Mouse (Mus musculus) T-helper 2 cell (primary cell): ENCODE measurements around the gene Hcrtr1.

Source experiments
- in situ Hi-C: fragments of 300-600 bp; cut with MboI, MseI; formaldehyde crosslinking; loops from one replicate; pipeline ENCODE4 v1.15.1; 2025; ENCODE audit warnings: high pct_unique_total_duplicates

The Hcrtr1 gene

DNA sequence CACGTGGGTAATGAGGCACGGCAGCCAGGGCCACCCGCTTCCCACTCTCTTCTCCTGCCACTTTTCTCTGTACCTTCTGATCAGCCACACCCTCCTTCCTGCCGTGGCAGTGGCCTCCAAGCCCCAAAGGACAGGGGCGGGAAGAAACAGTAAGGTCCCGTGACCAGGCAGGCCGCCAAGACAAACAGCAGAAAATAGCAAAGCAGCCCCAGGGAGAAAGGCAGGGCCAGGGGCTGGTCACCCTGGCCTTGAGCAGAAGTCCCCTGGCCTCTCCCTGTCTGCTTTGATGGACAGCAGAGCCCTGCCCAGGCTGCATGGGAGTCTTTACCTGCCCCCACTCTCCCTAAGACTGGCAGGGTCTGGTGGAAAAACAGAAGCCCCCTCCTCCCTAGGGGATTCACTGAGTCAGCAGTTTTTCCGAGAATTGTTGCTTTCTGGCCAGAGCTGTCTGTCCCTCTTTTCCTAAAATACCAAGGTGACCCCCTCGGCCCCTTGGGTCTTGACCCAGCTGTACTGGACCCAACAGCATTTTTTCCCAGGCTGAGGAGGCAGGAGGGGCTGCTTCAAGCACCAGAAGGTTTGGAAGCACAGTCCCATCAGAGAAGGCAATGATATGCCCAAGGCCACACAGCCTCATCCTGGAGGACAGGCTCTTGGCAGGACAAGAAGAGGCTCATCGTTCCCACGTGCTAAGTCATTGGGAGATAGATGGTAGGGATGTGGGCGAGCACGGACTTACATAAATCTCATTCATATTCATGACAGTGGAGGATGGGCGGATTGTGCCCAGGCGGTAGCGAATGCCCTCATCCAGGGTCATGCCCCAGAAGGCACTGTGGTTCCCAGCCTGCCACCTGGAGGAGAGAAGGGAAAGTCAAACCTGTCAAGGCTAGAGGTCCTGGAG, 29.4 kb upstream of the Hcrtr1 start:
- in situ Hi-C loops: no loop called here

DNA sequence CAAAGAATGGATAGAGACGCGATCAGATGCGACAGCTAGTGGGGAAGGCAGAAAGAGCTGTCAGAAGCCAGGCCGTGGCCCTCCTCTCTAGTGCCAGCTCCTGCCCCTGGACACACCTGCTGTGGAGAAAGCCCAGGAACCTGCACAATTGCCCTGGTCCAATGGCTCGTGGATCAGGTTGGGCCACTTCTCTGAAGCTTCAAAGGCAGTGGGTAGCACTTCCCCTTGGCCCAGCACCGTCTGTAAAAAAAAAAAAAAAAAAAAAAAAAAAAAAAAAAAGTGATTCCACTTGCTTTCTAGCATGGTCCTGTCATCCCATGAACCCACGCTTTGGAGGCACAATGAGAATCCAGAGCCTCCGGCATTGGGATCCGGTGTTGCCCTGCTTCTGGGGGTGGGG, 28.7 kb upstream of the Hcrtr1 start:
- in situ Hi-C loops: no loop called here

DNA sequence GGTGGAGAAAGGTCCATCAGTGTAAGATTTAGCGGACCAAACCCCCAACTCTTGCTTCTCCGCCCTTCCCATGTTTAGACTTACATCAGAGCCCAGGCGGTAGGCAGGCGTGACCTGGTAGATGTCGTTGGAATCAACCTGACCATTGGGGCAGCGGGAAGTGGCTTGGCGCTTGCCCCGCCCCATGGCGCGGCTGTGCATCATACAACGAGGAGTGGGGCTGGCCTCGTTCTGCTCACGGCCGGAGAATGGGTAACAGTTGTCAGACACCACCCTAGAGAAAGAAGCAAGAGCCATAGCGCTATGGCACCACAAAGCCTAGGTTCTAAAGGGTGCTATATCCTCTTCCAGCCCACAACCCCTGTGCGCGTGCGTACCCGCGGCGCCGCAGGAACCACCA, 28.2 kb upstream of the Hcrtr1 start:
- in situ Hi-C loops: no loop called here

DNA sequence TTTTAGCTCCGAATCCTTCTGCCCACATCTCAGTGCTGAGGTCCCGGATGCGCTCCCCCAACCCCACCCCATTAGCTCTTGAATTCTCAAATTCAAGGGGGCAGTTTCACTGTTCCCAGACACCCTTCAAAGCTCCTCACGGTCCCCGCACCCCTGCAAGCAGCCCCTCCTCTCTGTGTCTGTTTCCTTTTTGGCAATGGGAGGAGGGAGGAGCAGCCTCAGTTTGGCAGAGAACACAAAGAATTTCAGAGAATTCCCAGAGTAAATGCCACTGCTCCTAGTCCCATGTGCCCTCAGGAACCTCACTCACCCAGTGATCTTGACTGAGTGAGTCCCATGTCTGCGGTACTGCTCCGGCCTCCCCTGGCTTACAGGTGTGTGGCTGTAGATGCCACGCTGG, 27.4 kb upstream of the Hcrtr1 start:
- in situ Hi-C loops: no loop called here

DNA sequence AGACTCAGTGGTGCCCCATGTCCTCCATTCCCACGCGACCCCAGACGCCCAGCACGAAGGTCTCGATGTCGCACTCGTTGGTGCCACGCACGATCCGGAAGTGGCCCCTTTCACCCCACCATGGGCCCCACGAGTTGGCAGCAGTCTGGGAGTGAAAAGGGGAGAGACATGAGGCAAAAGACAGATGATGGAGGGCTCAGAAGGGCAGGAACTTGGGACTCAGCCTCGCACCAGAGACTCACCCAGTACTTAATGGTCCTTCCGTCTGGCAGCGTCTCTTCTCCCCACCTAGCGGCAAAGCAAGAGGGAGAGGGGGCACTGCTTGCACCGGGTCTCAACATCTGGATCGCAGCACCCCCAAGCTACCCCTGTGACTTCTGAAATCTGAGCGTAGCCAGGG, 26.9 kb upstream of the Hcrtr1 start:
- in situ Hi-C loops: no loop called here

DNA sequence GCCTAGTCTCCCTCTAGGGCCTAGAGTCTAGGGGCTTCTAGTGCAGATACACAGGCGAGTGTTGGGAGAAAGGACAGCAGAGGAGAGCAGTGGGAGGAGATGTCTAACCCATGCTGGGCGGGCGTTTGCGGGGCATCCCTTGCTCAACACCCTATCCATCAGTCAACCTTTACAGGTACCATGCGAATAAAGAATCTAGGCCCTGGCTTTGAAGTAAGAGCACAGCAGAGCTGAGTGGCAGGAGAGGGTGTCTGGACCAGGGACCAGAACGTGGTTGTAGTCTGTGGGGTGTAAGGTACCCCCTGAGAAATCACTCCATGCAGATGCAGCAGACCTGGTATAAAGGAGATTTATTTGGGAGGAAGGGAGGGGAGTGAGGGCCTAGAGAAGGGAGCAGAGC, 25.0 kb upstream of the Hcrtr1 start:
- in situ Hi-C loops: no loop called here

DNA sequence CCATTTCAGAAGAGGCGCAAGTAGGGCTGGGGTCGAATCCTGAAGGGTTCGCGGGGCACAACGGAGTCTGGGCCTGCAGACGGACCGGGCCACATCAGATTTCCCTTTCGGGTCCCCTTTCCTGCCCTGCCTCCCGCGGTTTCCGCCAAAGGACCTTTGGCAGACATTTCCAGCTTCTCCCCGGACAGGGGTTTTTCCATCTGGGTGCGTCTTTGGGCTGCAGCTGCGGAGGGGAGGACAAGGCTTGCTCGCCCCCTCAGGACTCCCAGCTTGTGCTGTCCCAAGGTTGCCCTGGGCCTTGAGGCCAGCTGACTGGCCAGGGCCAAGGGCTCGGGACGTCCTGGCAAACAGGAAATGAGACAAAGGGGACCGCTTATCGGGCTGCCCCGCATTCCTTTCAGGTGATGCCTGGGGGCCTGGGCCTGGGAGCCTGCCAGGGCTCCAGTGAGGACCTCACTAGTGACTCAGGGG, 24.3 kb upstream of the Hcrtr1 start:
- in situ Hi-C loops: no loop called here

DNA sequence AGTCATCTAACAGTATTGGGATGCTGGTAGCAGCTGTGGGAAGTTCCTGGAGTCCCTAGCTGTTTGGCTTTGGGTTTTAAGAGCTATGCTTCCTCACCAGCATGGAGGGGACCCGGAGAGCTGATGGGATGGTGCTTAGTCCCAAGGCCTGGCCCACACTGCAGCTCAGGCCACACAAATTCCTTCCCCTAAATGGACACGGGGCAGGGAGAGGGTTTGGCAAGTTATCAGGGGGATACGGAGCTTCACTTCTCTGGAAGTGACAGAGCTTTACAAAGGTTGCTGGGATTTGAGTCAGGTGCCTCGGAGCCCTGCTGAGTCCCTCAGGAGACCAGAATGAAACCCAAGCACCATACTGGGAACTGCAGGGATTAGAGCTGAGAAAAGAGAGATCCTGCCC, 22.2 kb upstream of the Hcrtr1 start:
- in situ Hi-C loops: no loop called here

DNA sequence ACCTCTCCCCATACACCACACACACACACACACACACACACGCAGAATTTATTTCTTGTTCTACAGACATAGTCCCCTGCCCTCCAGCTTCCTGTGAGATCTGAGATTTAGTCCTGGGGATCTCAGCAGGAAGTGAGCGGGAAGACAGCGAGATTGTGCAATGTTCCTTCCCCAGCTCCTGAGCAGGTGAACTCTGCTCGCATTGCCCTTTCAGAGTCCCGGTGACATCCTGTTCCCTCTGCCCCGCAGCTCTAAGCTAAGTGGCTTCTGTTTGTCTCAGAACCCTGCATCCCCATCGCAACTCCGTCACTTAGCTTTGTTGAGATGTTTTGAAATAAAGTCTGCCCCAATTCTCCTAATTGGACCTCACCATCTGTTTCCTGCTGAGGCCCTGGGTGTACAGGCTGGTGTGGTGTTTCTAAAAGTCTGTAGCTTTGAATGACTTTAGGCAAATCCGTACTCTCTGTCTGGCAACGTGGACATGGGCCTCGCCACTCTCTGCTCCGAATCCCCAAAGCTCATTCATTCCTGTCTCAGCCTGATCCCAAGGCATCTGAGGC, 17.7 kb upstream of the Hcrtr1 start:
- in situ Hi-C loops: no loop called here

DNA sequence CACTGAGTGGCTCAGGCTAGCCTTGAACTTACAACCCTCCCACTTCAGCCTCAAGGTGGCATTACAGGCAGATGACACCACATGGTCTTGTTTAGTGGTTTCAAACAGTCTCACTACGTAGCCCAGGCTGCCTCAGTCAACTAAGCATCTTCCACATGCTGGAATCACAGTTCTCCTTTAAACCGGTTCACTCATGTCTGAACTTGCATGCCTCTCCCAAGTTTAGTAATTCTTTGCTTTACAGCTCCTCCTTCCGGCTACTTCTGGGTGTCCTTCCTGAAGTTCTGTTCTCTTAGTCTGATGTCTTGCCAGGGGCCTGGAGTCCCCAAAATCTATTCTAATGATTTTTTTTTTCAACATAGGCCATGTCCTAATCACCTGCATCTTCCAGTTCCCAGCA, 15.1 kb upstream of the Hcrtr1 start:
- in situ Hi-C loops: no loop called here

DNA sequence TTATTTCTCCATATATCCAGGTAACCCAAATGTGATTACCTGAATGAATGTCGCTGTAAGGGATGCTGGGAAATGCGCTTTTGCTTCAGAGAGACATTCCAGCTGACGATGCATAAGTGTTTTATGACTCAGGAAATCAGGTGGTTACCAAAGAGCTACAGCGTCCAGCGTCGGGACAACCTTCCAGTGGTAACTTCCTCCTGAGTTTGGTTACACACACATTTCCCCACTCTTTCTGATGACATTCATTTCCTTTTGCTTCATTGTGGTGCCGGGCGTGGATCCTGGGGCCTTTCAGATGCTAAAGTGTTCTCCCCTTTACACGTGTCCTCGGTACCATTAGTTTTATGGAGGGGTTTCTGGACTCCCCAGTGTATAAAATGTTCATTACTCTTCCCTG, 9.2 kb upstream of the Hcrtr1 start:
- in situ Hi-C loops: no loop called here

DNA sequence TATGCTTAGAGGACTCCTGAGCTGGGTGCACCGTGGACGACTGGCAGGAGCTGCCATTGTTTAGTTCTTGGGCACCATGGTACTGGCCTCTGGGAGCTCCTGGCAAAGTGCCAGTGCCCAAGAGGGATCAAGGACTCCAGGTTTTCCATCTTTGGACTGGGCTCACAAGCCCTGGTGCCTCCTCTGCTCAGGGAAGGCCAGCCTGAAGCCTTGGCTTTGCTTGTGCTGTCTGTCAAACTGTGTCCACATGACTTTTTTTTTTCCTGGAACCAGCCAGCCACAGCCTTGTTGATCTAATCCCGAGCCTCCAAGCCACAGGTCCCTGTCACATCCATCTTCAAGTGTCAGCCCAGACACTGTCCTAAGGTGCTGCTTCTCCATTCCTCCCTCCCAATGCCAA, 2.6 kb upstream of the Hcrtr1 start:
- in situ Hi-C loops: loop anchor here (5.0 kb wide), 1 partner anchor 66 kb away; no protein-coding TSS in a partner anchor

DNA sequence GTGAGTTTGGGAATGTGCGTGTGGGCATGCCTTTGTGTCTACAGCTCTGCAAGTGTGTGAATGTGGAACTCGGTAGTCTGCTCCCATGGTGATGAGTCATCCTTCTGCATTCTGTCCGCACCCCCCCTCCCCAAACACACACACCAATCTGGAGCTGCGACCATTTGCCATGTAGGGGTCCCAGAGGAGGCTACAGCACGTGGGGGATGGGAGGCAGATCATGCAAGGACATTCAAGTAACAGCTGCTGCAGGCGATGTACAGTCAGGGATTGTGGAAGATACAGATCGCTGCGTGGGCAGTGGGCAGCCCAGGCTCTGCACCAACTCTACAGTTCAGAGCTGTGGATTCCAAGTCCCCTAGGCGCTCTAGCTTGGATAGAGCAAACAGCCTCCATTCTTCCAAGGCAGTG, 1.8 kb upstream of the Hcrtr1 start:
- in situ Hi-C loops: loop anchor here (5.0 kb wide), 1 partner anchor 66 kb away; no protein-coding TSS in a partner anchor

DNA sequence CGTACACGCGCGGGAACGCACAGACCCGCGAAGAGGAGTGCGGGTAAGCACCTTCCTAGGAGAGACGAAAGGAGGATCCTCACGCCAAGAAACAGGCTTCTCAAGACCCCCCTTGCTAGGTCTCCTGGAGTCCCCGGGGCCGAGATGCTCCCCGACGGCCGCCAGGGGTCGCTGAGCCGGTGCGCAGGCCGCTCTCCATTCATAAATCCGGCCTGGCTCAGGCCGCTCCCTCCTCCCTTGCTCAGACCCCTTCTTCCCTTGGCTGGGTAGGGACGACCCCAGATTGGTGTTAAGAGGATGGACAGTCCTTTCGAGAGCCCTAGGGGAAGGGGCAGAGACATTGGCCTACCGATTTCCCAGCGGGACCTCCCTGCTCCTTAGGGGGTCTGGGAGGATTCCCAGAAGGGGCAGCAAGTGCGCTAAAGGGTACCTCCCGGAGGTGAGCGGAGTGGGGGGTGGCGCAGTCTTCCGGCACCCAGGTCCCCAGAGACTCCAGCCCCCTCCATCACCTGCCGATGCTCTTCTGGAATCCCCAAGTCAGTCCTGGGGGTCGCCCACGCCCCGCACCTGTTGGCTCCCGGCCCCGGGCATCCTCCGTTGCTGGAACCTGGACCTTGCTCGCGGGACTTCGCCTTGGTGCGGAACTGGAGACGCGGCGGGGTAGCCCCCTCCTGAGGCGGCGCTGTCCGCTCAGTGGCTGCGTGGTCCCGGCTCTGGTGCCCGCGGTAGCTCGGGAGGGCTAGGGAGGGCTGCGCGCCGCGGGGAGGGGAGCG, 532 bp downstream of the Hcrtr1 start:
- in situ Hi-C loops: no loop called here

DNA sequence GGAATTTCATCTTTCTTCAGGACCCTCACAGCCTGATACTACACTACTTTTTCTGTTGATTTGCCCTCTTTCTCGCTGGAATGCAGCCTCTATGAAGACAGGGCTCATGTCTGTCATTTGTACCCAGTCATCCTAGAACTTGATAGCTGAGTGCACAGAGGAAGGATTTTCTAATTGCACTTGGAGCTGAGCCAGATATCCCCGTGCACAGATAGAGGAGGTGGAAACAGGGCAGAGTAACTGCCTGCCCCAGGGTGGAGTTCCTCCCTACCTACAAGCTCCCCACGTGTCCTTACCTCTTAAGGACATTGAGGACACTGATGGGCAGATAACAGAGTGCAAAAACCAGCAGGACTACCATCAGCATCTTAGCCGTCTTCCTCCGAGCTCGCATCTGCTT, 5.8 kb downstream of the Hcrtr1 start:
- in situ Hi-C loops: no loop called here

DNA sequence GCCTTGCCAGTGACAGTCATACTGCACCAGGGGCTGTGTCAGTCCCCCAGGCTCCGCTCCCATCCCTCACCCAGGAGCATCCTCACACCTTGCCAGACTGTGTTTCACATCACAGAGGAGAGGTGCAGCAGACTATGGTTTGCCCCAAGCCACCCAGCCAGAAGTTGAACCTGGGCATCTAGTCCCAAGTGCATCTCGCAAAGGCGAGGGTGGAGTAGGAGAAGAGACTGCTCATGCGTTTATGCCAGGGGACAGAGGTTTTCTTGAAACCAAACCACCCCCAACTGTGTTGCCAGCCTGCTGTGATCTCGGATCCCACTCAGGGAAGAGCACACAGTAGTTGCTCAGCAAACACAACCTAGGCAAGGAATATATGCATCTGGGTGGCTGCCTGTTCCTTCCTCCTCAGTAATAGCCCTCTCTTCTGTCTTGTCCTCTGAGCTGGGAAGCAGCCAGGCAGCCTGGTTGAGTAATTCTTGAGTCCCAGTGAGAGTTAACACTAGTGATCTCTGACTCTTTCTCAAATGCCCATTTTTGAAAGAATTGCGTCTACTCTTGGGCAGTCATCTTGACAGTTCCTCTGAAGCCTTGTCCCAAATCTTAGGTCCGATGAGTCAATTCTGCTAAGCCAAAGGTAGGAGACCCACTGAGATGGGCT, 7.6 kb downstream of the Hcrtr1 start:
- in situ Hi-C loops: no loop called here

DNA sequence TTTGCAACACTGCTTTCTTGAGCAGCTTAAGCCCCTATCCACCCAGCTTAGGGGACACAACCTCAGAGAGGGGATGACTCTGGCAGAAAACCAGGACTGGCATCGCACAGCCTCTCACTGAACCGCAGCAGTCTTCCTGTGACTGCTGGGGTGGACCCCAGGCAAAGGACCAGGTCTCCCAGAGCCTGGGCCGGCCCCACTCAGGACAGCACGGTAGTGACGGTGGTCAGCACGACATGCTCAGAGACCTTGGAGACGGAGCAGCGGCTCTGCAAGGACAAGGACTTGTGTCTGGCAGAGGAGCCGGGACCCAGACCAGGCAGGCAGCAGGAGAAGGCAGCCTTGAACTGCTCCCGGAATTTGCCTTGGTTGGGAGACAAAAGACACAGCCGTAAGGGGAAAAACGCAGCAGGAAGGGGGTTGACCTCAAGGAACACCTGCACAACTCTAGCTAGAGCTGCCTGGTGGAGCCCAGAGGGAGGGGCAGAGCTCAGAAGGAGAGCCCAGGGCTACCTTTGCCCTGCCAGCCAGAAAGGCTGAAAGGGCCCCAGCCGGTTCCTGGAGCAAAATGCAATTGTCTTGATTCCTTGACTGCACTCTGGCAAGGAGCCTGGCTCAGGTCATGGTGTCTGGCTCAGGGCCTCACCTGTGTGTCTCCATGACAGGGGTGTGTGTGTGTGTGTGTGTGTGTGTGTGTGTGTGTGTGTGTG, 8.4 kb downstream of the Hcrtr1 start:
- in situ Hi-C loops: no loop called here

DNA sequence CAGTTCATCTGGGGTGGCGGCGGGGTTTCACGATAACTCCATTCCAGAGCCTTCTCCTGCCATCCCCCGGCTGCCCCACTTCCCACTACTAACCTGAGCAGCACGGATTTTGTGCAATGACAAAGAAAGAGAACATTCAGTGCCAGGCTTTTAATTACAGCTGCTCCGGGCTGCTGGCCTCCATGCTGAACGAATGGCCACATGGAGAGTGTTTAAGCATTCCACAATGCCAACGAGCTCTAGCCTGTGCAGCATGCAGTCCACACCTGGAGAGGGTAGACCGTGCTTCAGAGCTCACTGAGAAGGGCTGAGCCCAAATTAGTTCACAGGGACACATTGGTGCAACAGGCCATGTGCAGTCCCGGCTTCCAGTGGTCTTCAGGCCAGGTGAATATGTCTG, 9.1 kb downstream of the Hcrtr1 start:
- in situ Hi-C loops: no loop called here

DNA sequence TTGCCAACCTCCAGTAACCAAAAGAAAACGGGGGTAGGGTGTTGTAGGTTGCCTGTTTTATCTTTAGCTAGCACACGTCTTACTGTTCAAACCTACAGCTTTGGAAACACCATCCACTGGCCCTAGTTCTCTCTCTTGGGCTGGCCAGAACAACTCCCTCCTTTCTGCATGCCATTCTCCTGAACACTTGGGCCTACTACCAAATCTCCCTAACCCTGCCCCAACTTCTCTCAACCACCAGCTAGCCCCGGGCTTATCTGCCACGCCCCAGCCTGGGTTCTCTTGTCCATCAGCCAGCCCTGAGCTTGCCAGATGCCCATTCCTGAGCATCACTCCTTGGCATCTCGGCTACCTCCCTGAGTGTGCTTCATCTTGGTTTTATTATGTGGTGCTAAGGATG, 10.3 kb downstream of the Hcrtr1 start:
- in situ Hi-C loops: loop anchor here (5.0 kb wide), 1 partner anchor 508 kb away; no protein-coding TSS in a partner anchor

DNA sequence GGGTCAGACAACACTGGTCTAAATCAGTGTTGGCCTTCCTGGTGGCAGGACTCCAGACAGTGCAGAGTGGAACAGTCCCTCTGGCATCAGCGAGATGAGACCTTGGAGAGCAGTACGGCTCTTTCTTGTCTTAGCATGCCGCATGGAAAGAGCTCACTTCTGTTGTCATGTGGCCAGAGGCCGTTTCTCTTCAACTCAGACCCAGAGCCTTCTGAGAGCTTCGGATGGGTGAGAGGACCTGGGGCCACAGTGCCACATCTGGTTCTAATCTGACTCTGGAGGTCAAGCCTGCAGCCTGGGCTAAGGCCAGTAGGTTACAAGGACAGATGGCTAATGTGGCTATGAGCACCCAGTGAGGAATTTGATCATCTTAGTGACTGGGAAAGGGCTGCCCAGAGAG, 13.2 kb downstream of the Hcrtr1 start:
- in situ Hi-C loops: loop anchor here (5.0 kb wide), 1 partner anchor 511 kb away; no protein-coding TSS in a partner anchor

DNA sequence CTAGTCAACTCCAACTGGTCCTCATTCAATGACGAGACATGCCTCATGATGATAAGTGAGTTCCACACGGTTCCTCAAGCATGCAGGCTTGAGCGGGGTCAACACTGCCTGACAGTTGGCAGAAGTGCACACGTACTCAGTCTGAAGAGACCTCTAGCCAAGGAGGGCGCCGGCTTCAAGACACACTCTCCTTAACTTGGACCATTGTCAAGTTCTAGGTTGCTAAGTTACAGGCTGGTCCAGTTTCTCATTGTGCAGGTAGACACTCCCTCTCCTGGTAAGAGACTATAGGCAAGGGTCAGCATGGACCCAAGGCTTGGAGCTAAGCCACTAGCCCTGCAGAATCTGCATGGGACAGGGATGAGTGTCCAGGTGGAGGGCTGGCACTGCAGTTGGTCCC, 14.0 kb downstream of the Hcrtr1 start:
- in situ Hi-C loops: loop anchor here (5.0 kb wide), 1 partner anchor 512 kb away; no protein-coding TSS in a partner anchor
